Mouse (Mus musculus) heart, embryonic 15.5 days (tissue): Measurements from ENCODE around the gene Esrrb. TPM values are rescaled to one million over a fixed set of nuclear protein-coding genes. Genes with fewer than 3 reads are reported as not detected.
A peak's percentile ranks its signal among the peaks of the same experiment; 100 is the strongest.

Experiments
- ATAC-seq: fragments of 200-750 bp; cut with Nextera tagmentation; replicated peaks from 2 replicates; pipeline ENCODE4 v1.8.0; 2017; ENCODE audit warnings: low read depth, moderate TSS enrichment; ENCODE audit not compliant: insufficient number of reproducible peaks, insufficient read depth, low FRiP score
- H3K27ac ChIP-seq: fragments of 300-500 bp; sonication (generic); 2 replicates; pipeline ENCODE4 v1.5.1; 2015; ENCODE audit warnings: mild to moderate bottlenecking, inconsistent platforms
- H3K27me3 ChIP-seq: fragments of 300-500 bp; sonication (generic); 2 replicates; pipeline ENCODE4 v1.6.1; 2015; ENCODE audit warnings: inconsistent platforms
- H3K36me3 ChIP-seq: fragments of 300-500 bp; sonication (generic); 2 replicates; pipeline ENCODE4 v1.6.1; 2015; ENCODE audit warnings: mild to moderate bottlenecking, inconsistent platforms
- H3K4me1 ChIP-seq: fragments of 300-500 bp; sonication (generic); replicated peaks from 2 replicates; pipeline ENCODE4 v1.6.1; 2015; ENCODE audit warnings: inconsistent platforms
- H3K4me2 ChIP-seq: fragments of 300-500 bp; sonication (generic); 2 replicates; pipeline ENCODE4 v1.6.1; 2015; ENCODE audit warnings: inconsistent platforms, mild to moderate bottlenecking, moderate library complexity
- H3K4me3 ChIP-seq: fragments of 300-500 bp; sonication (generic); 2 replicates; pipeline ENCODE4 v1.5.1; 2015; ENCODE audit warnings: mild to moderate bottlenecking, inconsistent platforms
- H3K9ac ChIP-seq: fragments of 300-500 bp; sonication (generic); 2 replicates; pipeline ENCODE4 v1.6.1; 2015; ENCODE audit warnings: mild to moderate bottlenecking, inconsistent platforms
- H3K9me3 ChIP-seq: fragments of 300-500 bp; sonication (generic); replicated peaks from 2 replicates; pipeline ENCODE4 v1.6.1; 2016; ENCODE audit warnings: inconsistent platforms
- WGBS: fragments of 180-500 bp; shearing (Covaris S2); methylation state at CpG from one replicate; pipeline ENCODE4 v1.1.7; 2015; ENCODE audit warnings: mixed read lengths; 5-methylcytosine and 5-hydroxymethylcytosine counted together
- polyA plus RNA-seq: library from polyadenylated mRNA; unstranded; fragments of >200 nt; fragmentation: Nextera tagmentation; extraction: Ambion mirVana; gene quantifications from 2 replicates; pipeline ENCODE4 v1.2.1, GENCODE M21; 2015

Gene Esrrb
- polyA plus RNA-seq: 2.1 and 2.3 TPM in 2 replicates

- peak within 1 kb of the TSS; percentile 44 for H3K4me3 ChIP-seq
- WGBS: 15% methylated on average over 22 of the region's 22 CpGs
- H3K9ac ChIP-seq: peak within 1 kb of the TSS; percentile 36
- H3K36me3 ChIP-seq: no peaks in the 10 kb centered on the region
- H3K4me2 ChIP-seq: peak within 1 kb of the TSS; percentile 59
- peaks cover 31% of the 10 kb centered on the region for H3K4me1 ChIP-seq
- no peaks in the 10 kb centered on the region for H3K27me3 ChIP-seq
- peak within 1 kb of the TSS; percentile 80 for H3K27ac ChIP-seq
- no peaks in the 10 kb centered on the region for H3K9me3 ChIP-seq
- ATAC-seq: peak; percentile 68
Measured at GRCm38 (mm10) chr12:86360696-86361631, at the start of gene Esrrb. Gene Esrrb (plus strand): TSS chr12:86361117.

GRCm38 (mm10) chr12:86320629-86321028, 40.3 kb upstream of the Esrrb start:
- Histone ChIP-seq H3K4me2 (no peak overlapping the region), H3K9ac (no peak overlapping the region)

GRCm38 (mm10) chr12:86324297-86324696, 36.6 kb upstream of the Esrrb start:
- H3K36me3 ChIP-seq: no peaks in the 10 kb centered on the region
- H3K9me3 ChIP-seq: no peaks in the 10 kb centered on the region
- no peaks in the 10 kb centered on the region for H3K27me3 ChIP-seq
- no peak overlapping the region for H3K27ac ChIP-seq
- no peak overlapping the region for H3K4me3 ChIP-seq
- no peak overlapping the region for H3K4me2 ChIP-seq
- no peak overlapping the region for H3K9ac ChIP-seq
- no peak for ATAC-seq
- H3K4me1 ChIP-seq: no peaks in the 10 kb centered on the region
- whole genome bisulfite sequencing: 43% methylated on average over 3 of the region's 3 CpGs

More at GRCm38 (mm10) chr12:86320629-86321028, 40.3 kb upstream of the Esrrb start:
- Histone ChIP-seq H3K9me3 (no peaks in the 10 kb centered on the region), H3K27ac (no peak overlapping the region), H3K4me3 (no peak overlapping the region), H3K36me3 (no peaks in the 10 kb centered on the region), H3K4me1 (no peaks in the 10 kb centered on the region), H3K27me3 (no peaks in the 10 kb centered on the region)
- 29% methylated on average over 12 of the region's 12 CpGs for WGBS
- no peak for ATAC-seq

GRCm38 (mm10) chr12:86329813-86330212, 31.1 kb upstream of the Esrrb start:
- WGBS: 50% methylated on average over 4 of the region's 4 CpGs
- Histone ChIP-seq H3K36me3 (no peaks in the 10 kb centered on the region), H3K27ac (no peak overlapping the region), H3K4me1 (no peaks in the 10 kb centered on the region), H3K27me3 (no peaks in the 10 kb centered on the region), H3K9ac (no peak overlapping the region), H3K4me3 (no peak overlapping the region), H3K9me3 (no peaks in the 10 kb centered on the region), H3K4me2 (no peak overlapping the region)
- no peak for ATAC-seq

GRCm38 (mm10) chr12:86330684-86331083, 30.2 kb upstream of the Esrrb start:
- Histone ChIP-seq H3K4me3 (no peak overlapping the region), H3K36me3 (no peaks in the 10 kb centered on the region), H3K9me3 (no peaks in the 10 kb centered on the region), H3K4me1 (no peaks in the 10 kb centered on the region), H3K27me3 (no peaks in the 10 kb centered on the region), H3K9ac (no peak overlapping the region), H3K4me2 (no peak overlapping the region), H3K27ac (no peak overlapping the region)
- 84% methylated on average over 9 of the region's 9 CpGs for WGBS
- ATAC-seq: no peak

GRCm38 (mm10) chr12:86331248-86331647, 29.7 kb upstream of the Esrrb start:
- Histone ChIP-seq H3K9ac (no peak overlapping the region), H3K36me3 (no peaks in the 10 kb centered on the region), H3K4me1 (no peaks in the 10 kb centered on the region), H3K9me3 (no peaks in the 10 kb centered on the region), H3K27ac (no peak overlapping the region), H3K4me3 (no peak overlapping the region), H3K4me2 (no peak overlapping the region), H3K27me3 (no peaks in the 10 kb centered on the region)
- 79% methylated on average over 10 of the region's 10 CpGs for WGBS
- ATAC-seq: no peak

GRCm38 (mm10) chr12:86336209-86336608, 24.7 kb upstream of the Esrrb start:
- Histone ChIP-seq H3K9ac (no peak overlapping the region), H3K27me3 (no peaks in the 10 kb centered on the region), H3K27ac (no peak overlapping the region), H3K36me3 (no peaks in the 10 kb centered on the region), H3K4me1 (peaks cover 11% of the 10 kb centered on the region), H3K9me3 (no peaks in the 10 kb centered on the region), H3K4me2 (no peak overlapping the region), H3K4me3 (no peak overlapping the region)
- WGBS: 95% methylated on average over 3 of the region's 3 CpGs
- ATAC-seq: no peak

- no peaks in the 10 kb centered on the region for H3K27me3 ChIP-seq
- peaks cover 11% of the 10 kb centered on the region for H3K4me1 ChIP-seq
- WGBS: 36% methylated on average over 7 of the region's 7 CpGs
- no peak overlapping the region for H3K9ac ChIP-seq
- no peak overlapping the region for H3K4me2 ChIP-seq
- no peak overlapping the region for H3K4me3 ChIP-seq
- H3K27ac ChIP-seq: no peak overlapping the region
- no peaks in the 10 kb centered on the region for H3K36me3 ChIP-seq
- no peak for ATAC-seq
- H3K9me3 ChIP-seq: no peaks in the 10 kb centered on the region
Measured at GRCm38 (mm10) chr12:86336887-86337286, 24.0 kb upstream of the Esrrb start.

GRCm38 (mm10) chr12:86349477-86349876, 11.4 kb upstream of the Esrrb start:
- H3K27ac ChIP-seq: no peak overlapping the region
- H3K9ac ChIP-seq: no peak overlapping the region
- H3K4me2 ChIP-seq: no peak overlapping the region
- H3K4me1 ChIP-seq: no peaks in the 10 kb centered on the region
- 82% methylated on average over 8 of the region's 8 CpGs for WGBS
- ATAC-seq: no peak
- peaks cover 8% of the 10 kb centered on the region; the same call in 1 of the 2 replicates for H3K27me3 ChIP-seq
- H3K4me3 ChIP-seq: no peak overlapping the region
- no peaks in the 10 kb centered on the region for H3K36me3 ChIP-seq
- no peaks in the 10 kb centered on the region for H3K9me3 ChIP-seq

GRCm38 (mm10) chr12:86359406-86359805, 1.5 kb upstream of the Esrrb start:
- 35% methylated on average over 6 of the region's 6 CpGs for WGBS
- Histone ChIP-seq H3K27ac (no peak overlapping the region), H3K9ac (no peak overlapping the region), H3K27me3 (no peaks in the 10 kb centered on the region), H3K9me3 (no peaks in the 10 kb centered on the region), H3K4me2 (no peak overlapping the region), H3K4me3 (no peak overlapping the region), H3K4me1 (peaks cover 26% of the 10 kb centered on the region), H3K36me3 (no peaks in the 10 kb centered on the region)
- no peak for ATAC-seq

GRCm38 (mm10) chr12:86359873-86360272, 1.0 kb upstream of the Esrrb start:
- 78% methylated on average over 8 of the region's 8 CpGs for WGBS
- Histone ChIP-seq H3K9me3 (no peaks in the 10 kb centered on the region), H3K36me3 (no peaks in the 10 kb centered on the region), H3K27me3 (no peaks in the 10 kb centered on the region), H3K9ac (no peak overlapping the region), H3K27ac (no peak overlapping the region), H3K4me3 (no peak overlapping the region), H3K4me1 (peaks cover 26% of the 10 kb centered on the region), H3K4me2 (no peak overlapping the region)
- no peak for ATAC-seq

- no peak for ATAC-seq
- Histone ChIP-seq H3K27ac (no peak overlapping the region), H3K4me1 (peaks cover 31% of the 10 kb centered on the region), H3K9ac (no peak overlapping the region), H3K27me3 (no peaks in the 10 kb centered on the region), H3K36me3 (no peaks in the 10 kb centered on the region), H3K4me2 (no peak overlapping the region), H3K4me3 (no peak overlapping the region), H3K9me3 (no peaks in the 10 kb centered on the region)
- 26% methylated on average over 5 of the region's 5 CpGs for WGBS
Measured at GRCm38 (mm10) chr12:86364285-86364684, 3.4 kb downstream of the Esrrb start.
